Mouse (Mus musculus): ENCODE results near the gene Pla2g4d. TPM values are rescaled to one million over a fixed set of nuclear protein-coding genes. Genes with fewer than 3 reads are reported as not detected.

The Pla2g4d gene
- total and polyA plus RNA-seq, 3 experiments = not detected

DNA sequence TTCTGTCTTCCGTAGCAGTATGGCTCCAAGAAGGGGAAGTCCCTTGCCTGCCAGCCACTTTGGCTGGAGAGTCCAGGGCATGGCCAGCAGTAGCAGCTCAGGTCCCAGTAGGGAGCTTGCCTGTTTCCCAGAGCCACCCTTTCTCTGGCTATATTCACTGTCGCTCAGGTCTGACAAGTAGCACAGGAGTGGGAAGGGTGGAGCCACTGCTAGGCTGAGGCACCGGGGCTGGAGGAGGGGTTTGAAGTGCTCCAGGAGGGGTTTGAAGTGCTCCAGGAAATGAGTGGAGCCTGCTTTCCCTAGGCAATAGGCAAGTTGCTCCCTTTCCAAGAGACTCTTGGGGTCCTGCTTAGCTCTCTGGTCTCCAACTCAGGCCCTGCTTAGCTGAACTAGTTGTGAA lies 25.0 kb upstream of the Pla2g4d start, which contains the start of gene Pla2g4f:
Gene Pla2g4f, minus strand, starts transcription at position 190 of the 400 bp plus-strand sequence.
- DNase-seq (ENCODE audit: extremely low read depth) = no peak
- no peak within 1 kb of the TSS for H3K27ac ChIP-seq (ENCODE audit: insufficient read depth, low read depth)
- in situ Hi-C loops (cut with MboI; ENCODE audit: low pct_ligation_motif_present, low pct_unique_long_range_greater_than_20kb, low sequenced_read_pairs) (no loop called here), dilution Hi-C loops (cut with MboI; ENCODE audit: extremely low pct_ligation_motif_present, extremely low pct_unique_long_range_greater_than_20kb, low sequenced_read_pairs) (no loop called here)
- no peak within 1 kb of the TSS for H3K9ac ChIP-seq (ENCODE audit: insufficient read depth, low read depth)
- H3K9me3 ChIP-seq (replicated peaks; ENCODE audit: low read length) = no peaks in the 10 kb centered on the region
- TF ChIP-seq MAFK (IDR thresholded peaks at IDR 0.05; ENCODE audit: insufficient replicate concordance, low read length) = no peak
- TF ChIP-seq TCF12 (IDR thresholded peaks at IDR 0.05; ENCODE audit: low read depth, low read length) = no peak
- no peak for TF ChIP-seq POLR2A (IDR thresholded peaks at IDR 0.05; ENCODE audit: low read depth, low read length)
- no peak for TF ChIP-seq TBP (conservative IDR thresholded peaks at IDR 0.05; ENCODE audit: low read depth, low read length)
- TF ChIP-seq ETS1 (conservative IDR thresholded peaks at IDR 0.05; ENCODE audit: low read depth, low read length) = no peak
- no peak for TF ChIP-seq CHD1 (IDR thresholded peaks at IDR 0.05; ENCODE audit: low read depth, low read length)
- TF ChIP-seq POLR2AphosphoS2 (IDR thresholded peaks at IDR 0.05; ENCODE audit: low read depth, low read length) = no peak
- H3K4me3 ChIP-seq (replicated peaks in 1 of 3; ENCODE audit: low read depth in 2 of 3, low read length in 2 of 3, poor library complexity in 1 of 3) = no peak within 1 kb of the TSS
- H3K36me3 ChIP-seq (replicated peaks in 1 of 2; ENCODE audit: control insufficient read depth in 1 of 2, insufficient read depth in 1 of 2, low read length in 1 of 2) = peaks cover 26 to 39% of the 10 kb centered on the region in 2 experiments
- no peak within 1 kb of the TSS for H3K4me2 ChIP-seq (ENCODE audit: insufficient read depth, low read depth, poor library complexity, severe bottlenecking)
- peaks cover 0 to 6% of the 10 kb centered on the region in 2 experiments; a peak in 1 of 4 replicates for H3K4me1 ChIP-seq (ENCODE audit: control insufficient read depth in 1 of 2, insufficient read depth in 2 of 2)
- H3K27me3 ChIP-seq (replicated peaks) = no peaks in the 10 kb centered on the region
- H3K79me2 ChIP-seq (replicated peaks; ENCODE audit: control insufficient read depth, extremely low read depth, insufficient read depth, poor library complexity, severe bottlenecking) = no peaks in the 10 kb centered on the region

DNA sequence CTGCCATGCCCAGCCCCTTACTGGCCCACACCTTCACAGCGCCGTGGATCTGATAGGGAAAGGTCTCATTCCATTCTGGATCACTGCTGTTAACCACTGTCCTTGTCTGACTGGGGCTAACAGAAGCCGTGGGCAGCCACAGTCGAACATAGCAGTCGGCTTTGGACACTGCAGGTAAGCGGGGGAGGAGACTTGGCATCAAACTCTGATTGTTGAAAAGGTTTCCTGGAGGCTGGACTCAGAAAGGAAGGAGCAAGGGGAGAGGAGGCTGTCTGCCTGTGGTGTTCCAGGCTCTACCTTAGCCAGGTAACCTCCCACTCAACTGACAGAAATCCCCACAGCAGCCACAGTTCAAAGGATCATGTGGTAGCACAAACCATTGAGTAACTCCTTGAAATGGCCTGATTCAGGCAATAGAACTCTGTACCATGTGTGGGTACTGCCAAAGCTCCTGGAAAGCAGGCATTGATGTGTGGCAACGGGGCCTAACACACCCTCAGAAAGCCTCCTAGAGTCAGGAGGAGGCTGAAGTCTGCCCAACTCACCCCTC lies 23.4 kb upstream of the Pla2g4d start:
- Histone ChIP-seq H3K79me2 (replicated peaks; ENCODE audit: control insufficient read depth, extremely low read depth, insufficient read depth, poor library complexity, severe bottlenecking) (no peaks in the 10 kb centered on the region), H3K4me2 (ENCODE audit: insufficient read depth, low read depth, poor library complexity, severe bottlenecking) (no peak overlapping the region), H3K27me3 (replicated peaks) (no peaks in the 10 kb centered on the region), H3K27ac (ENCODE audit: insufficient read depth, low read depth) (no peak overlapping the region), H3K9me3 (replicated peaks; ENCODE audit: low read length) (no peaks in the 10 kb centered on the region), H3K36me3 (replicated peaks in 1 of 2; ENCODE audit: control insufficient read depth in 1 of 2, insufficient read depth in 1 of 2, low read length in 1 of 2) (peaks cover 11 to 23% of the 10 kb centered on the region in 2 experiments), H3K9ac (ENCODE audit: insufficient read depth, low read depth) (no peak overlapping the region), H3K4me3 (replicated peaks in 1 of 3; ENCODE audit: low read depth in 2 of 3, low read length in 2 of 3, poor library complexity in 1 of 3) (no peak overlapping the region), H3K4me1 (ENCODE audit: control insufficient read depth in 1 of 2, insufficient read depth in 2 of 2) (peaks cover 0 to 6% of the 10 kb centered on the region in 2 experiments; a peak in 1 of 4 replicates)
- dilution Hi-C loops (cut with MboI; ENCODE audit: extremely low pct_ligation_motif_present, extremely low pct_unique_long_range_greater_than_20kb, low sequenced_read_pairs) = no loop called here
- TF ChIP-seq CTCF (conservative IDR thresholded peaks at IDR 0.05 in 1 of 2, IDR thresholded peaks at IDR 0.05 in 1 of 2; ENCODE audit: low read depth in 2 of 2, low read length in 2 of 2) (no peak), EP300 (IDR thresholded peaks at IDR 0.05; ENCODE audit: low read length) (no peak), BHLHE40 (IDR thresholded peaks at IDR 0.05; ENCODE audit: low read depth, low read length) (no peak), POLR2AphosphoS2 (IDR thresholded peaks at IDR 0.05; ENCODE audit: low read depth, low read length) (no peak), POLR2A (IDR thresholded peaks at IDR 0.05; ENCODE audit: low read depth, low read length) (no peak), NRF1 (IDR thresholded peaks at IDR 0.05; ENCODE audit: low read depth, low read length) (no peak), KAT2A (IDR thresholded peaks at IDR 0.05; ENCODE audit: insufficient replicate concordance, low read length) (no peak), MAFK (IDR thresholded peaks at IDR 0.05; ENCODE audit: insufficient replicate concordance, low read length) (no peak), ZKSCAN1 (IDR thresholded peaks at IDR 0.05; ENCODE audit: borderline replicate concordance, low read depth, low read length) (no peak), JUN (IDR thresholded peaks at IDR 0.05; ENCODE audit: insufficient read depth, low read depth, low read length) (no peak), TCF12 (IDR thresholded peaks at IDR 0.05; ENCODE audit: low read depth, low read length) (no peak), GABPA (IDR thresholded peaks at IDR 0.05; ENCODE audit: insufficient replicate concordance, low read depth, low read length) (no peak), USF2 (conservative IDR thresholded peaks at IDR 0.05; ENCODE audit: low read depth, low read length) (no peak), JUND (conservative IDR thresholded peaks at IDR 0.05; ENCODE audit: low read depth, low read length) (no peak), CHD2 (IDR thresholded peaks at IDR 0.05; ENCODE audit: low read length) (no peak), ETS1 (conservative IDR thresholded peaks at IDR 0.05; ENCODE audit: low read depth, low read length) (no peak), ZC3H11A (IDR thresholded peaks at IDR 0.05; ENCODE audit: low read depth, low read length) (no peak), UBTF (IDR thresholded peaks at IDR 0.05; ENCODE audit: low read depth, low read length) (no peak), ELF1 (IDR thresholded peaks at IDR 0.05; ENCODE audit: low read depth, low read length) (no peak), MYC (IDR thresholded peaks at IDR 0.05; ENCODE audit: low read depth, low read length) (no peak)
- in situ Hi-C loops (cut with MboI; ENCODE audit: low pct_ligation_motif_present, low pct_unique_long_range_greater_than_20kb, low sequenced_read_pairs) = no loop called here
- DNase-seq (ENCODE audit: extremely low read depth) = no peak

Measured in CH12.LX (cell line).